Mouse (Mus musculus) neural tube, embryonic 10.5 days (tissue): ENCODE data around the gene Armh3.

Source experiments
- DNase-seq: peaks from one replicate; pipeline ENCODE4 v3.0.0-alpha.2; 2017; ENCODE audit warnings: low spot score; ENCODE audit errors: extremely low spot score

Gene Armh3

DNA sequence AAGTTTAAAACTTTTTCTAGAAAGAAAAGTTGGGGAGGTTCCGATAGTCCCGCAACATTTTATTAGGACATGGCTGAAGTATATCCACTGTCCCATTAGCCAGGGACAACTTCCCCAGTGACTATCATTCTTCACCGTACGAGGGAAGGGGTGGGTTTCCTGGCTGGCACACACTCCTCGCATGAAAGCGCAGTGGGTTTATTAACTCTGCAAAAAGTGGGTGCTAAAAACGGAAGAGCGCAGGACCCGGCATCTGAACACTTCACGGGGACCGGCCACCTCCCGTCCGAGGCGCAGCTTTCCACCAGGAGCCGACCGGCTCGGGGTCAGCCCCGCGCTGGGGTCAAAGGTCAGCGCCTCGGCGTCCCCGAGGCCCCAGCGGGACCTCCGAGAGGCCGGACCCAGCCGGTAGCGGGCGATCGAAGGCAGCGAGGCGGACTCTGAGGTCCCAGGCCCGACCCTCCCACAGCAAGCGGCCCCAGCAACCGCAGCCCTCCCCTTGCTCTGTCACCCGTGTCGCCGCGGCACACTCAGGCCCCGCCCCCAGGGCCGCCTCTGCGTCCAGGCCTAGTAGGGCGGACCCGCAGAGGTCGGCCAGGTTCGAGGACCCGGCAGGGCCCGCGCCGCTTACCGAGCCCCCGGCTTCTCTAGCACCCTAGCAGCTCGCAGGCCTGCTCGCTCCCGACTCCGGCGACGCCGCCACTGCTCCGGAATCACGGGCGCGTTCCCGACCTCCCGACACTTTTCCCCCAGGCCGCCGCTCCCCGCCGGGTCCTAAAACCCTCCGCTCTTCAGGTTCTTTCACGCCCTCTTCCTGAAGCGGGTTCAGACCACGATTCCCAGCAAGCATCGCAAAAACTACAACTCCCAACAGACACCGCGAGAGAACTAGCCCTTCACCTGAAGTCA, at the start of gene Armh3:
Armh3 (minus strand) TSS at position 704 of the 909 bp plus-strand sequence.
- DNase-seq, result peak; percentile 93

GRCm38 (mm10) chr19:46047426-46047825, 49.1 kb upstream of the Armh3 start:
- DNase-seq, result no peak

GRCm38 (mm10) chr19:46046621-46047025, 48.3 kb upstream of the Armh3 start:
- no peak for DNase-seq

- no peak for DNase-seq
Observed at GRCm38 (mm10) chr19:46045696-46046311, 47.5 kb upstream of the Armh3 start.

DNA sequence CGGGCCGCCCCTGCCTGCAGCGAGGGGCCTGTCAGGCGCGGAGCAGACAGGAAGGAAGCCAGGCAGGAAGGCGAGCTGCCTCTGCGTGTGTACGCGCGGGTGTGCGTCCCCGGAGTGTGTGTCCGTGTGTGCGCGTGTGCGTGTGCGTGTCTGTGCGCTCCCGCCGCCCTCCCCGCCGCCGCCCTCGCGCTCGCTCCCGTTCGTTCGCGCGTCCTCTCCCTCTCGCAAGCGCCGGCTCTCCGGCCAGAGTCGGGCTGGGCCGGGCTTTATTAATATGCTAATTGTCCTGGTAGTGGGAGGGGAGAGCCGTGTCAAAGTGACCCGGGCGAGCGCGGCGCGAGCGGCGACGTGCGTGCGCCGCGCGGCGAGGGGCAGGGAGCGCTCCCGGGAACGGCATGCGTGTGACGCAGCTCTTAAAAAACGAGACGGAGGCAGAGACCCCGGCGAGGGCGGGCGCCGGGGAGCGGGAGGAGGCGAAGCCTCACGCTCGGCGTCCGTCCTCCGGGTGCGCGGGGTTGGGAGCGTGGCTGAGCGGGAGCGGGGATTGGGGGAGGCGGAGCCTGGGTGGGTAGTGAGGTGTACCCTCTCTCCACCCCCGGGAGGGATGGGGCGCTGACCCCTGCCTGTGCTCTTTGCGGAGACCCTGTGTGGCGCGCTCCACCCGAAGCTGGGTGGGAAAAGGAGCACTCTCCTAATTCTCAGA, 46.9 kb upstream of the Armh3 start, which contains the start of gene Ldb1:
Ldb1 (minus strand) TSS at position 222 of the 703 bp plus-strand sequence.
- DNase-seq, result peak; percentile 88

DNA sequence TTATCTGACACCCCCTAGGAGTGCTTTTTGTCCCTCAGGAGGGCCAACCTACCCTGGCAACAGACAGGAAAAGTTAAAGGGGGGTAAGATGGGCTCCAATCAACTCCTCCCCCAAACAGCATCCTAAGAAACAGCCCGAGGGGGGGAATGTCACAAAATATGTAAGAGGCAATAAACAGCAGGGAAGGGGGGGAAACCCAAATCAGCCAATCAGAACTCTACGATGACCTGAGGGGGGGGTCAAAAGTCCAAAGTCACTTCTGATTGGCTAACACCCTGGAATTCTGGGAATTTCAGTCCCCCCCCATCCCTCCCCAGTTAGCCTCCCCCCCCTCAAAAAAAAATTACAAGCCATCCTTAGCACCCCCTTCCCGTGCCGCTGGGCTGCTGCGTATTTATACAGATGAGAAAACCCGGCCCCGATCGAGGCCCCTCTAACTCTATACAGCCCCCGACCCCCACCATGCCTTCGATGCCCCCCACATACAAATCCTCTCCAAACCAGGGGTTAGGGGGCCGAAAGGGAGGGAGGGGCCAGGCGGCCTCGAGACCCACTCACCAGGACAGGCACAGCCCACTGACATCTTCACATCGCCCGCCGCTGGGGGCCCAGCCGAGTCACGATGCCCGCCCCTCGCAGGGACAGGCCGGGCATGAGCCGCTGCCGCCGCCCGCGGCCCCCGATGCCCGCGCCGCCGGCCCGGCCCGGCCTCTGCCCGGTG, 46.1 kb upstream of the Armh3 start, which contains the start of gene Pprc1:
Pprc1 (plus strand) TSS at position 616 of the 722 bp plus-strand sequence.
- DNase-seq, result no peak

GRCm38 (mm10) chr19:46043380-46043779, 45.1 kb upstream of the Armh3 start:
- no peak for DNase-seq

DNA sequence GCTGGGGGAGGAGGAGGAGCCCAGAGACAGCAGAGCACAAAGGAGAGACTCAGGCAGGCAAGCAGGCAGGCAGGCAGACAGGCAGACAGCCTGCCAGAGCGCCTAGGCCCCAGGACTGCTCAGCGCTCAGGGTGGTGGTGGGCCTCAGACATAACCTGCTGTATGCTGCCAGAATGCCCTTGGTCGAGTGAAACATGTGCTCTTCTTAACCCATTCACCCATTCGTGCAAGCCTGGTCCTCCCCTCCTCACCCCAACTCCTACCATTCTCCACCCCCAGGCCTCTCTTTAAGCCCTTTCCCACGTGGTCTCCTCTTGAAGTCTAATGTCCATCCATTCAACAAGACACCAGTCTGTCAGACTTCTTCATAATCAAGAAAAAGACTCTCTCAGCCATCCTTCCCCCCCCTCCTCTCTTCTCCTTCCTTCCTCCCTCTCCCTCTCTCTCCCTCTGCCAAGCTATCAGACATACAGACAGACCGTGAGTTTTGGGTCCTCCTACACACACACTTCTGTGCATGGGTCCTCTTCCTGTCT, 44.3 kb upstream of the Armh3 start:
- no peak for DNase-seq

DNA sequence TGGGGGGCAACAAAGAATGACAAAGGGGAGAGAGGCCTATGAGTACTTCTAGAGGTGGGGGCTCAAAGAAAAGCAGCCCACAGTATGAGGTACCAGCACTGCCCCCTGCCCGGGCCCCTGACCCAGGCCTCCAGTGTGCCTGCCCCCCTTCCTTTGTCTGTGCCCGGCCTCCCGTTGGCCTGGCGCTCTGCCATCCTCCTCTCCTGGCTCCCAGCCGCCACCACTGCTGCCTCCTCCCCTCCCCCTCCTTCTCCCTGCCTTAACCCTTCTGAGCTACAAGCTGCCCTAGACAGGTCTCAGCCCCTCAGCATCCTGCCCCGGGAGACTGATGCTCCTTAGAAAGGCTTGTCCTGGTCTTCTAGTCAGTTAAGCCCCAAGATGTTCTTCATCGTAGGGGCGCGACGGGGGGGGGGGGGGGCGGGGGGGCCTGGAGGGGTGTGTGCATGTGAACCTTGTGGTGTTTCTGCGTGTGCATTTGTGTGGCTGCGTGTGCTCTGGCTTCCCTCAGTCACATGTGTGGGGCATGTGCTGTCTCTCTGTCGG, 43.7 kb upstream of the Armh3 start:
- peak; percentile 73 for DNase-seq

DNA sequence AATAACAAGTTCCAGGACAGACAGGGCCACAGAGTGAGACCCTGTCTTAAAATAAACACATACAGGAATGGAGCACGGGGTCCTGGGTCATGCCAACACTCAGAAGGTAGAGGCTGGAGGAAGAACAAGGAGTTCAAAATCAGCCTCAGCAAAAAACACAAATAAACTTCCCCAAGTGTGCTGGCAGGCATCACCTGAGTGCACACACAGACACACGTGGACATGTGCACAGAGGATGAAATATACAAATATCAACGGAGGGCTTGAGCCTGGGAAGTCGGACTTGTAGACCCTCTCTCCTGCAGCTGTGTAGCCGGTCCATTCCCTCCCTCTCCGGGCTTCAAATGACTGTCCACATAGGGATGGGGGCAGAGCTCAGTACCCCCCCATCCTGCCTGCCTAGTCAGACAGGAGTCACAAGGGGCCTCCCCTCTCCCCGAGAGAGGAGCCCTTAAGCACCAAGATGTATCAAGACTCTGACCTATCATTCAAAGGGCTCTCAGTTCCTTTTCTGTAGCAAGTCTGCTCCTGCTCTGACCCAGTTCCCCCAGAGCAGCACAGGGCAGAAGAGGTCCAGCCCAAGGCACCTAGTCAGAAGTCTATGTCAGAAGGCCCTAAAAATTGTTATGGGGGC, 43.1 kb upstream of the Armh3 start:
- DNase-seq, result peak; percentile 37

DNA sequence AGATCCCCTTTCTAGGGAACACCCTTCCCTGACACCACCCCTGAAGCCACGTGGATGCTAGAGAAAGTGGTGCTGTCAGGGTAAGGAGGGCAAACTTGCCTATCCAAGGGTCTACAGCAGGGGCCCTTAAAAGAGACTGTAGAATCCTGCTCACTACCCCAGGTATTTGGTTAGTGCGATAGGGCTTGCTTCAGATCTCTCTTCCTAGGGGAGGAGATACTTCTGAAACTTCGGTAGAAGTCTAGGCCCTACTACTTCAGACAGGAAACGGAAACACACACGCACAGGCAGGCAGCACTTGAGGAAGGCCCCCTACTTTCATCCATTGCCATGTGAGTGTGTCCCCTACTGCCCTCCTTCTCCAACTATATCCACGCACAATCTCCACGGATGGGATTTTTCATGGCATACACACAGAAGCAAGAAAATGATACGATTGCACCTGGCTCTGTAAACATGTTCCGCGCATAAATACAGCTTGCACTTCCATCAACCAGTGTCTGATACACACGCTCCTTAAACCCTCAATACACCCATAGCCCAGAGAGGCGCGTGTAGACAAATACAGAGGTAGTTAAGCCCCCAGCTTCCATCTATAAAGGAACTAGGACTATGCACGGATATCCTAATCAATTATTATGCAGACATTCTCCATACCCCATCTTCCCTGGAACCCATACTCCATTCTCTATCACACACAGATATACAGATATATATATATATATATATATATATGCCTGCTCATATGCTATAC, 42.0 kb upstream of the Armh3 start:
- peak; percentile 44 for DNase-seq

- peak; percentile 88 for DNase-seq
Observed at GRCm38 (mm10) chr19:46039478-46039877, 41.2 kb upstream of the Armh3 start.

DNA sequence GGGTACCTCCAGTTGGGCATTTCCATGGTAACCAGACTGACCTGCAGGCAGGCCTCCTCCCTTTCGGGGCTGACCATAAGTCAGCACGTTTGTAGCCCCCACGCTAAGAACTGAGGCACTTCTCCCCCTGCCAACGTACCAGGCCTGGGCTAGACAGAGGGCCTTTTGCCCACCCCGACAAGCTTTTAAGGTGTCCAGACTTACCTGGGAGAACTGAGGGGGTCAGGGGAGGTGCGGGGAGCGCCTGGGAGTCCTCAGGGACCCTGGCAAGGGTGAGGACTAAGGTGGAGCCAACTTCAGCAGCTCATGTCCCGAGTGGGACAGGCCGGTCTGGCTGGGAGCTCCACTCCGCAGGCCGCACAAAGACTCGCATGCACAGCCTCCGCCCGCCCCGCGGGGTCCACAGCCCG, 40.6 kb upstream of the Armh3 start:
- DNase-seq, result peak; percentile 68

- peak; percentile 30 for DNase-seq
Observed at GRCm38 (mm10) chr19:46037925-46038850, 39.9 kb upstream of the Armh3 start.

DNA sequence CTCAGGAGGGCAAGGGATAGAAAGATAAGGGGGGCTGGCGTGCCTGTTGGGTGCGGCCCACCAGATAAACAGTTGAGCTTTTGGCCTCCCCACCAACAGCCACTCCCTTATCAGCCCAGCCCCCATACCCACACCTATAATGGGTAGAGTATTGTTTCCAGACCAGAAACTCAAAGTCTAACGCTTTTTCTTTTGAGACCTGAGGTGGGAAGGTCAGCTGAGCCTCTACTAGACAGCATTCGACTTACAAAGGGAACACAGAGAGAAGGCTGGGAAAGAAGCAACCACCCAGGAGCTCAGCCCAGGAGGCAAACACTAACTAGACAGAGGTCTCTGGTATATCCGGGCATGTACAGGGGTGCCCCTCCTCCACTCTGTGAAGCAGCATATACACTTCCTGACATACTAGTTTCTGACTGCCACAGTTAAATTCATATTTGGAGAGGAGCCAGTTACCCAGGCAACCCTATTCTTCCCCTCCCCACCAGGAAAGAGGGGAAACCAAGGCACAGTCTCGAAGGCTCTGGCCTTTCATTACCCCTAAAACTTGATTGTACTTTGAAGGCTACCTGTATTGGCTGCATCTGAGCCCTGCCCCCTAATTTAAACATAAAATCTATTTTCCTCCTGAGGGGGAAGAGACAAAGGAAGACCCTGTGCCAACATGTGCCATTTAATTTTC, 39.1 kb upstream of the Armh3 start:
- DNase-seq, result no peak

DNA sequence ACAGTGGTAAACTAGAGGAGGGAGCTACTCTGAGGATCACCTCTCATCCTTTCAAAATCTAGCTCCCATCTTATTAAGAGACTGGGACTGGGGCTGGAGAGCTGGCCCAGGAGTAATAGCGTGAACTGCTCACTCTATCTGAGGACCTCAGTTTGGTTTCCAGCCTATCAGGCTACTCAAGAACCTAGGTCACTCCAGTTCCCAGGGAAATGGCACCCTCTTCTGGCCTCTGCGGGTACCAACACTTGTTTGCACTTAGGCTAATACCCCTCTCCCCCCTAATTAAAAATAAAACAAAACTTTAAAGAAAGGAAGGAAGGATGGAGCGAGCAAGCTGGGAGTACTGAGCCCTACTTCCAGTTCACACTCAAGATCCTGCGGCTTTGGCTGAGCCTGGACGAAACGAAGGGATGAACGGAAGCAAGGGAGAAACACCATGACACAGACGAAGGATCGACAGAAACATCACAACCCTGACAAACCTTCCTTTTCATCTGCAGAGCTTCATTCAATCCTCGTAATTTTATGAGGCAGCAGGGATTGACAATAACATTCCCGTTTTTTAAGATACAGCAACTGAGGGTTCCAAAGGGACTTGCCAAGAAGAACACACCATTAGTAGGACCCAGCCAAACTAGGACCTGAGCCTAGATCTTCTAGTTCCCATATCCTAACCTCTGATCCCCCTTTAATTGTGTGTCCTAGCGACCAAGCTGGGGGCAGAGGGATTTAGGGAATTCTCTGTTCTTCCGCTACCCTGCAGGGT, 38.4 kb upstream of the Armh3 start:
- no peak for DNase-seq

DNA sequence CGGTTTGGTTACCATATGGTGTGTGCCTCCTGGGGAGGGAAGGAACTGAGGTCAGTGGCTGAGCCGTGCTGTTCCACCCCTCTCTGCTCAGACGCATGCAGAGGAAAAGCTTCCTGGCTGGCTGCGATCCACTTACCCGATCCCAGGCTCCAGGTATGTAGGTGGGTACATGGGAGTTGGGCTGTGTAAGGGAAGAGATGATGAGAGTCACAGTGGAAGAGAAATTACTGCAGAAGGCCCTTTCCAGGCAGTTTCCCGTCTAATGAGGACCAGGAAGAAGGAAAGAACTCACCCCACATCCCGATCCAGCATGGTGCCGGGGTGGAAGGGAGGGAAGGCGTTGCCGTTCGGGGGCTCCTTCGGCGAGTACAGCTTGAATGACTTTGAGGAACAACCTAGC, 37.7 kb upstream of the Armh3 start:
- DNase-seq, result no peak
